Mouse (Mus musculus) adrenal gland (tissue): Measurements from ENCODE around the gene Gm3250.
"Not testable (repeated sequence)": the region's sequence is repeated elsewhere in the genome, so short reads cannot be mapped to it uniquely, and the experiment has no call there.

Source experiments
- intact Hi-C: fragments of 180-260 bp; cut with DNase I; formaldehyde crosslinking; loops from one replicate; pipeline ENCODE4 v1.15.1; 2025

Gene Gm3250

GRCm38 (mm10) chr10:77751254-77751653 lies 31.1 kb downstream of the Gm3250 start, which contains the start of gene Gm9736:
TSS of gene Gm9736 (minus strand) at chr10:77751354.
- intact Hi-C loops, result not testable (repeated sequence)

- intact Hi-C loops, result not testable (repeated sequence)
These were observed 31.7 kb downstream of the Gm3250 start for GRCm38 (mm10) chr10:77750686-77751085.

DNA sequence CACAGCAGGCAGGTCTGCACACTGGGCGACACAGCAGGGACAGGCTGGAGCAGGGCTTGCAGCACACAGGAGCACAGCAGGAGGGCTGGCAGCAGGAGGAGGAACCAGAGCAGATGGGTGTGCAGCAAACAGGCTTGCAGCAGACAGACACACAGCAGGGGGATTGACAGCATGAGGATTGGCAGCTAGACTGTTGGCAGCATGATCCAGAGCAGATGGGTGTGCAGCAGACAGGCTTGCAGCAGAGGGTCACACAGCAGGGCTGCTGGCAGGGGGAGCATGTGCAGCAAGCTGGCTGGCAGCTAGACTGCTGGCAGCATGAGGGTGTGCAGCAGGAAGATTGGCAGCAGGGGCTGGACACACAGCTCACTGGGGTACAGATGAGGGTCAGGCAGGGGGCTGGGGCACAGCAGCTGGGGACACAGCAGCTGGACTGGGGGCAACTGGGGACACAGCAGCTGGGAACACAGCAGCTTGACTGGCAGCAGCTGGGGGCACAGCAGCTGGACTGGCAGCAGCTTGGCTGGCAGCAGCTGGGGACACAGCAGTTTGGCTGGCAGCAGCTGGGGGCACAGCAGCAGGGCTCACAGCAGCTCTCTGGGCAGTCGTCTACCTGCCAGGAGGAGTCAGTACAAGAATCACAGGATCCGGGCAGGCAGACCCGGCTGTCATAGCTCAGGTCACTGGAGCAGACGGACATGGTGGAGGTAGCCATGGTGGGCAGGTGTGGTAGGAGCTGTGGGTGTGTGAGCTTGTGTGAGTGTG lies 40.2 kb downstream of the Gm3250 start, which contains the start of gene Gm18596:
Gm18596 (minus strand) TSS at position 715 of the 765 bp plus-strand sequence.
- intact Hi-C loops, result not testable (repeated sequence)

DNA sequence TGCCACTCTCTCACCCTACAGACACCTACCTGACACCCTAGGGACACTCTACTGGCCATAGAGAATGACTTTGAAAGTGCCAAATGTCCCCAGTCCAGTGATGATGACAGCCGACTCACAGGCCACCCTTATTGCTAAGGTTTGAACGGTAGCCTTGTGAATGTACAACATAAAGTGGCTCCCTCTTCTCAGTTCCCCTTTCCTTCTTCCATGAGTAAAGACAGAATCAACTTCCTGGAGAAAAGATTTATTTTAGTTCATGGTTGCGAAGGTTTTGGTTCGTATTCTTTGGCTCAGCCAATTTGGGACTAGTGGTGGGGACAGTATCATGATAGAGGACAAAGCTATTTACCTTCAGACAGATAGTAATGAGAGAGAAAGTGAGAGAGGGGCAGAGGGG lies 43.4 kb downstream of the Gm3250 start:
- intact Hi-C loops, result no loop called here

DNA sequence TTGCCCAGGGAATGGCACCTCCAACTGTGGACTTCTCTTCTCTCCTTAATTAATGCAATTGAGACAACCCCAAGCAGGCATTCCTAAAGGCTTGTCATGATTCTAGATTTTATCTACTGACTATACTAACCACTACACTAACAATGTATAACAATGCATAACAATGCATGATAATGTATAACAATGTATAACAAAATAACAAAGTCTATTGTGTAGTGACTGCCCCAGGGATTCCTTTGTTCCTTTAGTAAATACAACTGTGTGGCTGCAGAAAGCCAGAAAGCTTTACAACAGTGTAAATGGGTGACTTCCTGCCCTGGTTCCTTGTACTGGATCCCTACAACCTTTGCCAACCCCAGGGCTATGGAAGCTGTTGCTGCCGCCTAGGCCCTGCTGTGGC lies 46.4 kb downstream of the Gm3250 start:
- intact Hi-C loops, result no loop called here
